Mouse (Mus musculus) c-Kit-negative CD71-positive TER-119-positive erythroid progenitor cells, embryonic 14.5 days (primary cell): ENCODE data around the gene Nudt4.
"Not testable (repeated sequence)": the region's sequence is repeated elsewhere in the genome, so short reads cannot be mapped to it uniquely, and the experiment has no call there.

ENCODE experiments used
- DNase-seq: peaks from one replicate; pipeline ENCODE4 v3.0.0-alpha.2; 2013; ENCODE audit warnings: low read depth, low spot score

The Nudt4 gene

DNA sequence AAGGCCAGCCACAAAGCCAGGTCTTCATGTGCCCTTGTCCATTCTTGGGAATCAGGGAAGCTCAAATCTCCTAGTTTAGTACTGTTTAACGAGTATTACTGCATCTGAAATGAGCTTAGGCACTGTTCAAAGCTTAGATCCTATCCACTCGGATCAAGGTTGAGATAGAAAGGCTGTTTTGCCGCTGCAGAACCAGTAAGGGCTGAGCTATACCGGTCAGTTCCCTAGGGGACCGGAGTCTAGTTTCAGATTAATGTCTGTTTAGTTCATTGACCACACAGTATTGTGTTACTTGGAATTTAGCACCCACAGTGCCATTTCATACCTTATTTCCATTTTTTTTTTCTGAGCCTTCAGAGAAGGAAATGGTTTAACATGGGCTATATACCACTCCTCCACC, 3.6 kb upstream of the Nudt4 start:
- no peak for DNase-seq

GRCm38 (mm10) chr10:95566786-95567185, 2.8 kb upstream of the Nudt4 start:
- DNase-seq: no peak

DNA sequence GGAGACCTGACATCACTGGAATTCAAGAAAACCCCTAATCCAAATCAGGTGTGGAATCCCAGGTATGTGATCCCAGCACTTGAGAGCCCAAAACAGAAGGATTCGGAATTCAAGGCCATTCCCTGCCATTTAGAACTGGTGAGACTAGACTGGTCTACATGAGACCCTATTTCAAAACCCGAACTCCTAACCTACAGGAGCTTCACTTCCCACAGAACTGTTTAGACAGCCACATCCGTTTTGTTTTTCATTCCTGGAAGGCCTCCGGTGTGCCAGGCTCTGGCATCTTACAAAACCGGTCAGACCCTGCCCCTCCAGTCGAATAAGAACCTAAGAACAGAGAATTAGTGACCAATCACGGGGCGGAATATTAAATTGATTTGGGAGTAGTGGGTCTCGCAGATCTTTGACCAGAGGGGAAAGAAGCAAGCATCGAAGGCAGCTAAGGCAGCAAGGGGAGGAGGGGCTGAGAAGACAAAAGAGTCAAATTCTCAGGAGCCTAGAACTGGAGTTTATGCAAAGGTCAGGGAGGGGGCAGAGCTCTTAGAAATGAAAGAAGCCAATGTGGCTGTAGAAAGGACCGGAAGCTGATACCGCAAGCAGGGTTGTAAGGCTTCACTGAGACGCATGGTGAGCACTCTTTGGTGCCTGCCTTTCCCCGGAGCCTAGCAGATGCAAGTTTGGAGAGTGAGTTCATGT, 1.4 kb upstream of the Nudt4 start:
- no peak for DNase-seq

DNA sequence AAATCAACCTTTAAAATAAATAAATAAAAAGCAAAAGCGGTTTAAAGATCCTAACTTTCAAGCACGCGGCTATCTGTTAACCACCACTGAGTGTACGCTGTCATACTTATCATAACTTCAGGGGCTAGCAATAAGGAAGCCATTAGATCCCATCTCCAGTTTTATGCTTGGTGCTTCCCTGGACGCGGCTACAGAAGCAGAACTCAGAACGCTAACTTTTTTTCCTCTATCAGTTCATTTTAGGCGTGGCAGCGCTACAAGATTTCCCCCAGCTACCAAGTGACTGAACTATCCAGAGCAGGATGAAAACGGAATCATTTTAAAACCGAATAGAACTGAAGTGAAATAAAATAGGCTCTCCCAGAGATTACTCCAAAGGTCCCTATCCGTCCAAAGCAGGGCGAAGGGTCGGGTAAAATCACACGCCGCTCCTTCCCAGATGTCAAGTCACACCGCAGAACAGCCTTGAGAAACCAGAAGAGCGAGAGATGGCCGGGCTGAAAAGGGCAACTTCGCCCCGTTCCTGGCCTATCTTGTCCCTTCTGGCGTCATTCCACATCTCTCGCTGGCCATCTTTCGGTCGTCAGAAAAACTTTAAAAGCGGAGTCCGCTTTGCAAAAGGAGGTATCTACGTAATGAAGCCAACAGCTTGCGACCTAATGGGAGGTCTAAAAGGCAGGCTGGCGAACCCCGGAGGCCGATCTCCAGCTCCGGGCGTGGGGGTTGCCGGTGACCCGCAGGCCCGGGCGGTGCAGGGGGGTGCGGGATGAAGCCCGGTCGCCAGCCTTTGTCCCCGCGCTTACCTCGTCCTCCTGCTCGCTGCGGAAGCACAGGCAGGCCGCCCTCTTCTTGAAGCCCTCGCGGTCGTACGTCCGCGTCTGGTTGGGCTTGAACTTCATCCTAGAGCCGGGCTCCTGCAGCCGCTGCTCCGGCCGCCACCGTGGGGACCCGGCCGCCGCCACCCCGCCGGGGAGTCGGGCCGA, 796 bp downstream of the Nudt4 start:
- peak; percentile 54 for DNase-seq

- DNase-seq: no peak
Observed at GRCm38 (mm10) chr10:95562395-95562794, 1.6 kb downstream of the Nudt4 start.

- no peak for DNase-seq
Observed at GRCm38 (mm10) chr10:95561616-95562015, 2.3 kb downstream of the Nudt4 start.

GRCm38 (mm10) chr10:95560394-95560983, 3.5 kb downstream of the Nudt4 start:
- no peak for DNase-seq

DNA sequence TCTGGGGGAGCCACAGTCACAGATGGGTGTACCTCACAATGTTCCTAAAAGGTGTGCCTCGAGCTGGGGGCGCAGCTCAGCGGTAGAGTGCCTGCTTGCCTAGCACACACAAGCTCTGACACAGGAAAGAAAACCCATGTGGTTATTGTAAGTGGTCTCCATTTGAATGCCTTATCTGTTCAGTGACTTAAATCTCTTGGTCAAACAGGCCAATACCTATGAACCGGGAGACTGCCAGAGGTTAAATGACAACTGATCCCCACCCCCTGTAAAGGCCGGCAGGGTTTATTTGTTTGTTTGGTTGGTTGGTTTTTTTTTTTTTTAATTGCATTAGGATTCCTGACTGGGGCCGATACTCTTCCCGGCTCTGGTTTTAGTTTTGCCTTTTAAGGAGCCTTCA, 4.5 kb downstream of the Nudt4 start:
- no peak for DNase-seq

DNA sequence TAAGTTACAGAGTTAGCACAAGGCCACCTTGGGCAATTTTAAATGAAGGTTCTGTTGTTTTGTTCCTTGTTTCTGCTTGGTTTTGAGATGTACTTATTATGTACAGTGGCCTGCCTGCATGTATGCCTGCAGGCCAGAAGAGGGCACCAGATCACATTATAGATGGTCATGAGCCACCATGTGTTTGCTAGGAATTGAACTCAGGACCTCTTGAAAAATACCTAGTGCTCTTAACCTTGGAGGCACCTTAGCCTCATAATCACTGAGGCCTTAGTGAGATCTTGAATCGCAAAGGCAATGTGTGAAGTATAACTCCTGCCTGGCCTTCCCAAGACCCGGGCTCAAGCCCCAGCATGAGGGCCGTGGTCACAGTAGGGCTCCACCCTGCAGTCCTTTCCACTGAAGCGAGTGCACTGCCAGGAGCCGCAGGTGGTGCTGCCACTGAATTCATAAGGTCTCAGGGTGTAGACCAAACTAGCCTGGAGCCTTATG, 6.6 kb downstream of the Nudt4 start:
- DNase-seq: no peak

- DNase-seq: no peak
Observed at GRCm38 (mm10) chr10:95555866-95556265, 8.1 kb downstream of the Nudt4 start.

DNA sequence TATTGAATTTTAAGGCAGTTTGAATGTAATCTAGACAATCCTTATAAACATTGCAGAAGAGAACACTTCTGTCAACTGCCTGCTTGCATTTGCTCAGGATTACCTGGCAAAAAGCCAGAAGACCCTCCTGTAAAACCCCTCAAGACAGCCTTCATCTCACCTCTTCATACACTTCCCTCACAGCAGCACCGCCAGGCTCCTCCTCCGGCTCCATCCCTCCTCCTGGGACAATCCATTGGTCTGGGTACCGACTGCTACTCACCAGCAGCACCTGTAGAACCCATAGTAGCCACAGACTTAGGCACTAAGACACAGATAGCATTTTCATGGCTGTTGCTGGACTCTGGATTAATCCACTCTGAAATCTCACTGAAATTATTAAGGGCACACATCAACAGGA, 11.6 kb downstream of the Nudt4 start:
- no peak for DNase-seq

DNA sequence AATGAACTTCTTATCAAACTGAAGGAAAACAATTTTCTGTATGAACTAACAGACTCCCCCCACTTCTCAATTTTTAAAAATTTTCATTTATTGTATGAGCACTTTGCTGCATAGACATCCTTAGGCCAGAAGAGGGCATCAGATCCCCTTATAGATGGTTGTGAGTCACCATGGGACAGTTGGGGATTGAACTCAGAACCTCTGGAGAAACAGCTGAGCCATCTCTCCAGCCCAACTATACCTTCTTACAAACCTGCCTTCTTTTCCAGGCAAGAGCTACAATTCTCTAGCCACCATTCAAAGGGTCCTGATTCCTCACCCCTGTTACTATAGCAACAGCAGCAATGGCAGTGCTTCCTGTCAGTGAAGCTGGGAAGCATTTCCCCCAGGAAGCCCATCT, 12.2 kb downstream of the Nudt4 start:
- DNase-seq: no peak

DNA sequence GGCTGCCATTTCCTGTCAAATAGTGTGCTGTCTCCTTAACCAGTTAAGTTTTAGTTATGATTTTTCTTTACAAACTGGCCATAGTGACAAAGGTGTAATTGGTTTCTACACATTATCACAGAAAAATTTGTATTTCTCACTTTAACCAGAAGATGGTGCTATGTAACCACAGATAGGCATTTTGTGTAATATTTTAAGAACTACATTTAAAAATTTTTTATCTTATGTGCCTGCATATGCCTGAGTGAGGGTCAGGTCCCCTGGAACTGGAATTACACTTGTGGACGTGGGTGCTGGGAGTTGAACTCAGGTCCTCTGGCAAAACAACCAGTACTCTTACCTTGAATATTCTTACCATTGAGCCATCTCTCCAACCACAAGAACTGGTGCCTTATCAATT, 13.4 kb downstream of the Nudt4 start:
- DNase-seq: no peak

GRCm38 (mm10) chr10:95549080-95549479, 14.9 kb downstream of the Nudt4 start:
- DNase-seq: not testable (repeated sequence)

DNA sequence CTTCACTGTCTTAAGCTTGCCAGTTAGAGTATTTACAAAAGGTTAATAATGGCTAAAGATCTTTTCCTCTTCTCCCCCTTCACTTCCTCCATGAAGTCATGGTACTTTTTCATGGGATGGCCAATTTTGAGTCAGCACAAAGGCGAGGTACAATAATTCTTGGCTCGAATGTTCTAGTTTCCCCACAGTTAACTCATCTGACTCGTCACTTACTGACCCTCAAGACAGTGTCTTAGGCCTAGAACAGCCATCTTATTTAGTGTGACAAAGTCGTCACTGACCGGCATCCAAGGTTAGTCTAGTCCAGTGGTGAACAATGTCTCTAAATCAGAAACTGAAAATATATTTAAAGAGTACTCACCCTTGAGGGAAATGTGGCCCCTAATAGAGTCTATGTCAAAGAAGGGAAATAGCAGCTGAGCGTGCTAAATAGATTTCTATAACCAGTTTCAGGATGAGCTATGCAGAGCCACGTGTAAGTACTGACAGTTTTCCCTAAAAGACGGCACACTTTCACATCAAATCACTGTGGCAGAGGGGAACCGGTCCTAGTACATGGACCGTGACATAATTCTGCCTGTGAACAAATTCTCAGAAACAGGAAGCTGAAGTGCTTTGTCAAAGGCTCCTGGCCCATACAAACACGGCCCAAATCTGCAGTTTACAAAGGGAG, 15.7 kb downstream of the Nudt4 start:
- no peak for DNase-seq

GRCm38 (mm10) chr10:95546178-95546577, 17.8 kb downstream of the Nudt4 start:
- DNase-seq: no peak

DNA sequence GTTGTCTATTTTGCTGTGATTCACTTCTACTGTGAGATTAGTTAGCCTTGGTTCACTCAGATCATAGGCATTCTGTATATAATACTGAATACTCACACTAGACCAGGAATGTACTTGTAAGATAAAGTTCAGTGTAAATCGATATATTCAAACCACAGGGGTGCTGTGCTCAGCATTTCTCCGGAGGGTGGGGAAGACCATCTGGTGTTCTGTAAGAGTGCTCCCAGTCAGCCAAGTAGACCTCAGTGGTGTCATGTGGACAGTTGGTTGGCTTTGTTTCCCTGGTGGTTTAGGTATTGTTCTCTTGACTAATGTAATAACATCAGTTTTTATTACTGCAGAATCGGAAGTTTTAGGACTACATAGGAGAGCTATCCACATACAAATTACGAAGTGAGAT, 18.9 kb downstream of the Nudt4 start:
- DNase-seq: no peak

- no peak for DNase-seq
Observed at GRCm38 (mm10) chr10:95544651-95545050, 19.3 kb downstream of the Nudt4 start.

- no peak for DNase-seq
Observed at GRCm38 (mm10) chr10:95544004-95544403, 19.9 kb downstream of the Nudt4 start.

- DNase-seq: no peak
Observed at GRCm38 (mm10) chr10:95543377-95543776, 20.6 kb downstream of the Nudt4 start.

- no peak for DNase-seq
Observed at GRCm38 (mm10) chr10:95542916-95543315, 21.0 kb downstream of the Nudt4 start.

DNA sequence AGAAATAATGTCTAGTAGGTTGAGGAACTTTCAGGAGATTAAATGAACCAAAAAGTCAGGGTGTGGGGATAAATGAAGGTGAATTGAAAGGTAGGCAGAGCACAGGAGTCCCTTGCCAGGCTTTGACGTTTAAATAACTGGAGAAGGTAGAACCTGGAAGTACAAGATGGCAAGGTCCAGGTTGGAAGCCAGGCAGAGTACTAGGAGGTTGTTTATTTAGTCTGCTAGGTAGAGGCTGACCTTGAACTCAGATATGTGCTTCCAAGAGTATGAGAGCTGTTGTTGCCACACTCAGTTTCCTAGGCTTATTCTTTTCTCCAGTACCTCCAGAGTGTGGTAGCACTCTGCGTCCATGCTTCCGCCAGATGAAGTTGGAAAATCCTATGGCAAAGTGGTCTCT, 24.1 kb downstream of the Nudt4 start:
- DNase-seq: no peak
